Mouse (Mus musculus): ENCODE data around the gene Rbm20. TPM values are rescaled to one million over a fixed set of nuclear protein-coding genes. Genes with fewer than 3 reads are reported as not detected.

The Rbm20 gene
- polyA plus RNA-seq, 1 experiment from 2014 or later: 4.9 TPM

GRCm38 (mm10) chr19:53788621-53789331 lies 111.7 kb downstream of the Rbm20 start:
- no peak overlapping the region for H3K4me2 ChIP-seq (replicated peaks)
- H3K4me1 ChIP-seq: peaks cover 21% of the 10 kb centered on the region
- no peak overlapping the region for H3K4me3 ChIP-seq
- no peaks in the 10 kb centered on the region for H3K9me3 ChIP-seq
- WGBS: 91% methylated on average over 14 of the region's 14 CpGs
- H3K27me3 ChIP-seq: no peaks in the 10 kb centered on the region
- no peaks in the 10 kb centered on the region for H3K36me3 ChIP-seq
- no peak overlapping the region for H3K27ac ChIP-seq (replicated peaks)
- no peak for ATAC-seq (replicated peaks)
- H3K9ac ChIP-seq (replicated peaks): no peak overlapping the region

GRCm38 (mm10) chr19:53789571-53789970 lies 112.5 kb downstream of the Rbm20 start:
- no peak overlapping the region for H3K4me3 ChIP-seq
- H3K4me2 ChIP-seq (replicated peaks): no peak overlapping the region
- no peaks in the 10 kb centered on the region for H3K36me3 ChIP-seq
- H3K27ac ChIP-seq (replicated peaks): no peak overlapping the region
- 68% methylated on average over 7 of the region's 7 CpGs for WGBS
- H3K9me3 ChIP-seq: no peaks in the 10 kb centered on the region
- no peak overlapping the region for H3K9ac ChIP-seq (replicated peaks)
- peaks cover 21% of the 10 kb centered on the region for H3K4me1 ChIP-seq
- no peak for ATAC-seq (replicated peaks)
- H3K27me3 ChIP-seq: no peaks in the 10 kb centered on the region

DNA sequence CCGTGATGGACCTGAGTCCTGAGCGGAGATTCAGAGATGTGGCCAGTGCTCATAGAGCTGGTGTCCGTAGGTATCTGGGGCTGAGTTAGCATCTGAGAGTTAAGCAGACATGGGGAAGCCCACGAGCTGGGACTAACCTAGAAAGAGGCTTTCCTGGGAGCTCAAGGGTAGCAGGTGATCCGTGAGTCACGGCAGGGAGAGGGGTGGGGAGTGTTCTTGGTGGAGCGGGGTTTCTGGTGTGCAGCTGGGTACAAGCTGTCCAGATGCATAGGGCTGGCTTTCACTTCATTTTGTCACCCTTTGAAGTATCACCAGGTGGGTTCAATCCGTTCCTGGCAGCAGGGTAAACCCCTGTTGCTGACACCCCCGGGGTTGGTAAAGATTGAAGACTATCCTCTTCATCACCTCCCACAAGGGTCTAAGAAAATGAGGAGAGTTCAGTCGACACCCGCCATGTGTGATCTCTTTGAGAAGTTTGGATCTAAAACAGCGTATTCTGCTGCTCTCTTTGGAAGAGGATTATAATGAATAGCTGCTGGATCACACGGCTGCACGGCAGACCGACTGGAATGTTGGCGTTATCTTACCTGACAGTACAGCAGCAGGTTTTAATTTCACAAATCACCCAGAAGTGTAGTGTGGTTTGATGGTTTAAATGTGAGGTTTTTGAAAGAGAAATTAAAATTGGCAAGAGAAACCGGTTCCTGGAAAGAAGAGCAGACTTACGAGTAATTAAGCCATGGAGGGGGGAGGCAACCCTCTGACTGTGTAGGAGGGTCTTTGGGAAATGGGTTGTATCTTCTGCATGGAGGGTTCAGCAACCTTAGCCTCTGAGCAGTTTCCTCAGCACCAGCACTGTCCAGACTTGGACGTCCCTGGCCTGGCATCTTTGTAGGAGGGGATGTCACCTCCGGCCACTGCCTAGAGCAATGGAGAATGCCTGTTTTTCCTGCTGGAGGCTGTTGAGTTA lies 114.9 kb downstream of the Rbm20 start:
- Histone ChIP-seq H3K9me3 (no peaks in the 10 kb centered on the region), H3K4me2 (replicated peaks) (no peak overlapping the region), H3K4me1 (peaks cover 10% of the 10 kb centered on the region), H3K36me3 (no peaks in the 10 kb centered on the region), H3K27ac (replicated peaks) (no peak overlapping the region), H3K4me3 (no peak overlapping the region), H3K9ac (replicated peaks) (no peak overlapping the region), H3K27me3 (no peaks in the 10 kb centered on the region)
- 73% methylated on average over 20 of the region's 20 CpGs for WGBS
- ATAC-seq (replicated peaks): no peak

DNA sequence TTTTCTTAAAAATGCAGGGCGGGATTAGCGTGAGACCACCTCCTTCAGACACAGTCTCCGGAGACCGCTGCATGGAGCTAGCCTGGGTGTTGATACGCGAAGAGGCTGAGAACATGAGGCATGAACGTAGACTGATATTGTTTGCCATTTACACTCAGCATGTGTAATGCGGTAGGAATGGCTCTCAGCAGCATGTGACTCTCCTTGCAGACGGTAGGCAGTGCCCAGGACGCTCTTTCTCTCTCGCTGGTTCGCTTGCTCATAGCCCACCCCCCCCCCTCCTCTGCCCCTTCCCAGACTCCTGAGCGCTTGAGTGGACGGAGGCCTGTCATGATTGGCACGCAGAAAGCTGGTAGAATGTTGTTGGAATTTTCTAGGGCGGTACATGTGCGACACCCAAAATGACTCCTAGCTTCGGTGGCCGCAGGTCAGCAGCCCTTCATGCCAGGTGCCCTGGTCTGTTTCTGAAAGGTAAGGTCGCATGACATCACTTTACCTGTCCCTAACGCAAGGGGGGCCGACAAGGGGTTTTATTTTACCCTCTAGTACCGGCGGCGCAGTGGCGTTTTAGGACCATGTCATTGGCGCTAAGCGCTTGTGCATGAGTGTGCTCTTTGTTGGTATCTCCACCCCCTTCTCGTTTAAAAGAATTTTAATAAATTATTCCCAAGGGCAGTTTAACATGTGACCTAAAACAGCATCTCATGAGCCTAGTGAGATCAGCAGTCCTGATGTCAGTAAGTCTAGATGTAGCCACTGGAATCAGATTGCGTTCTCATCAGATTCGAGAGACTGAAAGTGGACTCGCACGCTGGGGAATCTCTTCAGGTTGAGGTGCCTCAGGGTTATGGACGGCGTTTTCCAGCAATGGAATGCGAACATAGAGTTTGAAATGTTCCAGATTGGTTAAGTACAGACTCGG lies 116.1 kb downstream of the Rbm20 start:
- H3K27me3 ChIP-seq: no peaks in the 10 kb centered on the region
- no peaks in the 10 kb centered on the region for H3K9me3 ChIP-seq
- peaks cover 7% of the 10 kb centered on the region; the same call in 1 of the 2 replicates for H3K4me1 ChIP-seq
- no peak for ATAC-seq (replicated peaks)
- WGBS: 91% methylated on average over 37 of the region's 37 CpGs
- no peak overlapping the region for H3K27ac ChIP-seq (replicated peaks)
- H3K9ac ChIP-seq (replicated peaks): no peak overlapping the region
- no peaks in the 10 kb centered on the region for H3K36me3 ChIP-seq
- no peak overlapping the region for H3K4me3 ChIP-seq
- no peak overlapping the region for H3K4me2 ChIP-seq (replicated peaks)

DNA sequence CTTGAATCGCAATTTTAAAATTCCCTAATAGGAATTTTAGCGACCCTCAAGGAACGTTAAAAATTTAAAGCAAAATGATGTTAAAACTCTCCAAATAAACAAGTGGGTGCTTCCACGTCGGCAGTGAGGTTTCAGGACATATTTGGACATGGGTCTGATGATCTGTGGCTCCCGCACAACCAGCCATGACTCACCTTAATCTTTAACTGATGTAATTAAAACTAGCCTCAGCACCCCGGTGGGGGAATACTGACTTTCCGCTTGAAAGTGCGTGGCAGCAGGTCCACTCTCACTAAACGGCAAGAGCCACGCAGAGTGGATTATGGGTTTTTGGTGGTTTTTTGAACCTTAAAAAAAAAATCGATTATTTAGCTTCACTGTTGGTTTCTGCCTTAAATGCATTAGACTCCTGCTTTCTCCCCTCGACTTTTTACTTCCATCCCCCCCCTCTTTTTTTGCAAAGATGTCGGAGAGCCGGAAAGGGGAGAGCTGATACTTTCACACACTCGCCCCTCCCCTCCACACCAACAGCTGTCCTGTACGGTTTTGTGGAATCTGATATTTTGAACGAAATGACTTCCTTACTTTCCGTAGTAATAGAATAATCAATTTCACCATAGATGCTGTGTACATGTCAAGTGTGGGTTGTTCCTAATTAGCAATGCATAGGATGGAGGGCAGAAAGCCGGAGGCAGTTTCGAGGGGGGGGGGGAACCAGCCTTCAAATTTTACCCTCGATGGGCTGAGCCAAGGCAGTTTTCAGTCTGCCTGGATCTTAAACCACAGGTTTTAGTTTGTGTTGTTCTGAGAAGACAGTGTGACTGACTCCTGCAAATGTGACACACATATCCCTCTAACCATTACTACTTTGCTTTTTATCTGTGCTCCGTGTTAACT lies 117.1 kb downstream of the Rbm20 start:
- H3K9ac ChIP-seq (replicated peaks): no peak overlapping the region
- H3K4me3 ChIP-seq: no peak overlapping the region
- no peak for ATAC-seq (replicated peaks)
- no peaks in the 10 kb centered on the region for H3K36me3 ChIP-seq
- no peak overlapping the region for H3K27ac ChIP-seq (replicated peaks)
- H3K4me2 ChIP-seq (replicated peaks): no peak overlapping the region
- H3K4me1 ChIP-seq: peaks cover 7% of the 10 kb centered on the region; the same call in 1 of the 2 replicates
- 88% methylated on average over 23 of the region's 23 CpGs for WGBS
- H3K9me3 ChIP-seq: no peaks in the 10 kb centered on the region
- no peaks in the 10 kb centered on the region for H3K27me3 ChIP-seq

DNA sequence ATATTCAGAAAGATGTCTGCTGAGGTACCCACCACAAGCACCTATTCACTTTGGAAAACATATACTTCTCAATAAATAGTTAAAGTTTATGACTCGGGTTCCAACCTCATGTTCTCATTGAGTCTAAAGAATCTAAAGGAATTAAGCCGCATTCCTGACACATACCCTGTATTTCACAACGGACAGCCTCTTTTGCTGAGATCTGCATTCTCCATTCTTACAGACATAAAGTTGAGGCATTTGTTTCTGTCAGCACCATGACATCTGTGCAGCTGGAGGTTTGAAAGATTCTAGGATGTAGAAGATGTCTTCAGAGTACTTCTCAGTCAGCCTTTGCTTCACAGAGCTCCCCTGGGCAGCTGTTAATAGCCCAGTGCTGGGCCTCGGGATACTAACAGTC lies 117.9 kb downstream of the Rbm20 start:
- Histone ChIP-seq H3K4me1 (peaks cover 7% of the 10 kb centered on the region; the same call in 1 of the 2 replicates), H3K4me2 (replicated peaks) (no peak overlapping the region), H3K36me3 (no peaks in the 10 kb centered on the region), H3K4me3 (no peak overlapping the region), H3K27me3 (no peaks in the 10 kb centered on the region), H3K9ac (replicated peaks) (no peak overlapping the region), H3K9me3 (no peaks in the 10 kb centered on the region), H3K27ac (replicated peaks) (no peak overlapping the region)
- 77% methylated on average over 4 of the region's 4 CpGs for WGBS
- no peak for ATAC-seq (replicated peaks)

GRCm38 (mm10) chr19:53796020-53796419 lies 118.9 kb downstream of the Rbm20 start:
- H3K4me2 ChIP-seq (replicated peaks): no peak overlapping the region
- ATAC-seq (replicated peaks): no peak
- no peaks in the 10 kb centered on the region for H3K27me3 ChIP-seq
- no peak overlapping the region for H3K9ac ChIP-seq (replicated peaks)
- H3K4me3 ChIP-seq: no peak overlapping the region
- H3K27ac ChIP-seq (replicated peaks): no peak overlapping the region
- H3K4me1 ChIP-seq: peaks cover 7% of the 10 kb centered on the region; the same call in 1 of the 2 replicates
- no peaks in the 10 kb centered on the region for H3K9me3 ChIP-seq
- WGBS: 92% methylated on average over 5 of the region's 5 CpGs
- no peaks in the 10 kb centered on the region for H3K36me3 ChIP-seq

- Histone ChIP-seq H3K27me3 (no peaks in the 10 kb centered on the region), H3K27ac (replicated peaks) (no peak overlapping the region), H3K36me3 (no peaks in the 10 kb centered on the region), H3K4me3 (no peak overlapping the region), H3K9ac (replicated peaks) (no peak overlapping the region), H3K4me1 (no peaks in the 10 kb centered on the region), H3K4me2 (replicated peaks) (no peak overlapping the region), H3K9me3 (no peaks in the 10 kb centered on the region)
- no peak for ATAC-seq (replicated peaks)
- WGBS: 84% methylated on average over 10 of the region's 10 CpGs
Observed at GRCm38 (mm10) chr19:53797770-53798169, 120.7 kb downstream of the Rbm20 start.

DNA sequence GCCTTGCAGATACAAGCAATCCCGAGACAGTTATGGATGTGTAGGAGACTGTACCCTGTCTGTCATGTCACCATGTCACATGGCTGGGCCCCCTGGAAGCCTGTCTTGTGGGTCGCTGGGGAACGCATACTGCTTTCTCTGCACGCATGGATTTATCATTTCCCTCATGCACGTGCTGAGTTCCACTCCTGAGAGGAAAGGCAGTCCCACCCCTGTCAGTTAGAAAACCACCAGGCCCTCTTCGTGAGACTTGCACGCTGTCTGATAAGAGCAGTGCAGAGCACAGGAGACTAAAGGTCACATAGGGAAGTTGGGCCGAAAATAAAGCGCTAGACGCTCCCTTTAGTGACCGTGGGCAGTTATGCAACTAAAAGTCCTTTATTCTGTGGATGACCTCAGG lies 122.8 kb downstream of the Rbm20 start:
- H3K27ac ChIP-seq (replicated peaks): no peak overlapping the region
- no peaks in the 10 kb centered on the region for H3K4me1 ChIP-seq
- no peaks in the 10 kb centered on the region for H3K36me3 ChIP-seq
- no peak for ATAC-seq (replicated peaks)
- no peak overlapping the region for H3K4me2 ChIP-seq (replicated peaks)
- H3K9ac ChIP-seq (replicated peaks): no peak overlapping the region
- no peak overlapping the region for H3K4me3 ChIP-seq
- no peaks in the 10 kb centered on the region for H3K9me3 ChIP-seq
- 85% methylated on average over 11 of the region's 11 CpGs for WGBS
- H3K27me3 ChIP-seq: no peaks in the 10 kb centered on the region

- Histone ChIP-seq H3K9me3 (no peaks in the 10 kb centered on the region), H3K27ac (replicated peaks) (no peak overlapping the region), H3K4me2 (replicated peaks) (no peak overlapping the region), H3K27me3 (no peaks in the 10 kb centered on the region), H3K4me3 (no peak overlapping the region), H3K36me3 (no peaks in the 10 kb centered on the region), H3K4me1 (no peaks in the 10 kb centered on the region), H3K9ac (replicated peaks) (no peak overlapping the region)
- no peak for ATAC-seq (replicated peaks)
- 87% methylated on average over 15 of the region's 15 CpGs for whole genome bisulfite sequencing
Observed at GRCm38 (mm10) chr19:53800365-53800999, 123.4 kb downstream of the Rbm20 start.
